Mouse (Mus musculus): ENCODE results near the gene Rpl28. TPM values are rescaled to one million over a fixed set of nuclear protein-coding genes. Genes with fewer than 3 reads are reported as not detected.

The Rpl28 gene
- 535 TPM for polyA plus RNA-seq (2017; shearing (Covaris generic))

GRCm38 (mm10) chr7:4792278-4793212, at the start of gene Rpl28:
TSS of gene Rpl28 (plus strand) at chr7:4792874.

GRCm38 (mm10) chr7:4752821-4753570, 39.7 kb upstream of the Rpl28 start, which contains the start of gene Cox6b2:
TSS of gene Cox6b2 (minus strand) at chr7:4753094.

GRCm38 (mm10) chr7:4771202-4771601, 21.5 kb upstream of the Rpl28 start, which contains the start of gene Fam71e2:
TSS of gene Fam71e2 (minus strand) at chr7:4771302.

GRCm38 (mm10) chr7:4782759-4783158, 9.9 kb upstream of the Rpl28 start, which contains the start of the genes Il11 and Tmem190:
TSS of gene Il11 (minus strand) at chr7:4782859.
TSS of gene Tmem190 (plus strand) at chr7:4782937.

GRCm38 (mm10) chr7:4789436-4789935, 3.2 kb upstream of the Rpl28 start, which contains the start of gene Tmem238:
TSS of gene Tmem238 (minus strand) at chr7:4789656.

GRCm38 (mm10) chr7:4812303-4813104, 19.8 kb downstream of the Rpl28 start, which contains the start of gene Ube2s:
TSS of gene Ube2s (minus strand) at chr7:4812590.

GRCm38 (mm10) chr7:4844245-4844916, 51.7 kb downstream of the Rpl28 start, which contains the start of gene Shisa7:
TSS of gene Shisa7 (minus strand) at chr7:4844696.

Other genes with a start within 250 kb of the Rpl28 start
- gene Syt5, start 245.3 kb upstream of the Rpl28 start, polyA plus RNA-seq (2017; shearing (Covaris generic)), result 0.41 TPM
- not detected for gene Ptprh, start 188.8 kb upstream of the Rpl28 start, polyA plus RNA-seq (2017; shearing (Covaris generic))
- gene Tmem86b, start 161.5 kb upstream of the Rpl28 start, polyA plus RNA-seq (2017; shearing (Covaris generic)), result 3.5 TPM
- 26.6 TPM for gene Ppp6r1, start 133.9 kb upstream of the Rpl28 start, polyA plus RNA-seq (2017; shearing (Covaris generic))
- 87.0 TPM for gene Hspbp1, start 107.8 kb upstream of the Rpl28 start, polyA plus RNA-seq (2017; shearing (Covaris generic))
- gene Brsk1, start 102.3 kb upstream of the Rpl28 start, polyA plus RNA-seq (2017; shearing (Covaris generic)), result not detected
- gene Tmem150b, start 67.6 kb upstream of the Rpl28 start, polyA plus RNA-seq (2017; shearing (Covaris generic)), result not detected
- gene Kmt5c, start 52.8 kb upstream of the Rpl28 start, polyA plus RNA-seq (2017; shearing (Covaris generic)), result 45.4 TPM
- gene Cox6b2, start 39.8 kb upstream of the Rpl28 start, polyA plus RNA-seq (2017; shearing (Covaris generic)), result 4.9 TPM
- not detected for gene Fam71e2, start 21.6 kb upstream of the Rpl28 start, polyA plus RNA-seq (2017; shearing (Covaris generic))
- not detected for gene Il11, start 10.0 kb upstream of the Rpl28 start, polyA plus RNA-seq (2017; shearing (Covaris generic))
- not detected for gene Tmem190, start 9.9 kb upstream of the Rpl28 start, polyA plus RNA-seq (2017; shearing (Covaris generic))
- 0.46 TPM for gene Tmem238, start 3.2 kb upstream of the Rpl28 start, polyA plus RNA-seq (2017; shearing (Covaris generic))
- 80.0 TPM for gene Ube2s, start 19.7 kb downstream of the Rpl28 start, polyA plus RNA-seq (2017; shearing (Covaris generic))
- gene Shisa7, start 51.8 kb downstream of the Rpl28 start, polyA plus RNA-seq (2017; shearing (Covaris generic)), result not detected
- gene Isoc2b, start 77.4 kb downstream of the Rpl28 start, polyA plus RNA-seq (2017; shearing (Covaris generic)), result 44.2 TPM
- 1.1 TPM for gene Isoc2a, start 84.3 kb downstream of the Rpl28 start, polyA plus RNA-seq (2017; shearing (Covaris generic))
- not detected for gene Gm36210, start 113.6 kb downstream of the Rpl28 start, polyA plus RNA-seq (2017; shearing (Covaris generic))
- gene Zfp628, start 122.3 kb downstream of the Rpl28 start, polyA plus RNA-seq (2017; shearing (Covaris generic)), result 1.9 TPM
- 0.71 TPM for gene Nat14, start 129.2 kb downstream of the Rpl28 start, polyA plus RNA-seq (2017; shearing (Covaris generic))
- not detected for gene Ssc5d, start 132.9 kb downstream of the Rpl28 start, polyA plus RNA-seq (2017; shearing (Covaris generic))
- gene Sbk2, start 171.5 kb downstream of the Rpl28 start, polyA plus RNA-seq (2017; shearing (Covaris generic)), result 0.43 TPM
- gene Sbk3, start 178.3 kb downstream of the Rpl28 start, polyA plus RNA-seq (2017; shearing (Covaris generic)), result not detected
- 12.8 TPM for gene Zfp579, start 203.3 kb downstream of the Rpl28 start, polyA plus RNA-seq (2017; shearing (Covaris generic))
- gene Zfp524, start 221.5 kb downstream of the Rpl28 start, polyA plus RNA-seq (2017; shearing (Covaris generic)), result 31.7 TPM
- gene Fiz1, start 221.8 kb downstream of the Rpl28 start, polyA plus RNA-seq (2017; shearing (Covaris generic)), result 29.7 TPM
- 17.0 TPM for gene Gm44973, start 222.6 kb downstream of the Rpl28 start, polyA plus RNA-seq (2017; shearing (Covaris generic))
- gene Zfp865, start 227.5 kb downstream of the Rpl28 start, polyA plus RNA-seq (2017; shearing (Covaris generic)), result 10.5 TPM
- not detected for gene Ccdc106, start 227.7 kb downstream of the Rpl28 start, polyA plus RNA-seq (2017; shearing (Covaris generic))
- gene 4632433K11Rik, start 241.2 kb downstream of the Rpl28 start, polyA plus RNA-seq (2017; shearing (Covaris generic)), result not detected
- 5.3 TPM for gene Zfp784, start 245.6 kb downstream of the Rpl28 start, polyA plus RNA-seq (2017; shearing (Covaris generic))